Mouse (Mus musculus) adrenal gland (tissue): ENCODE measurements around the gene Aunip.

ENCODE experiments used
- microRNA-seq, 2 experiments: library from miRNA; unstranded; fragments of <30 nt; microRNA quantifications; one replicate each; pipeline ENCODE4; 2019

Aunip gene

Small RNAs within 50 kb of the gene (microRNA-seq; reads per million reads assigned to microRNA genes)
- 0.34 to 0.62 reads per million in 2 experiments for gene Gm23634
- gene Mir6403 = 0 reads per million in 2 experiments
